Mouse (Mus musculus) adrenal gland (tissue): ENCODE data around the gene Hpd.

ENCODE experiments used
- intact Hi-C: fragments of 180-260 bp; cut with DNase I; formaldehyde crosslinking; loops from one replicate; pipeline ENCODE4 v1.15.1; 2025

Gene Hpd

DNA sequence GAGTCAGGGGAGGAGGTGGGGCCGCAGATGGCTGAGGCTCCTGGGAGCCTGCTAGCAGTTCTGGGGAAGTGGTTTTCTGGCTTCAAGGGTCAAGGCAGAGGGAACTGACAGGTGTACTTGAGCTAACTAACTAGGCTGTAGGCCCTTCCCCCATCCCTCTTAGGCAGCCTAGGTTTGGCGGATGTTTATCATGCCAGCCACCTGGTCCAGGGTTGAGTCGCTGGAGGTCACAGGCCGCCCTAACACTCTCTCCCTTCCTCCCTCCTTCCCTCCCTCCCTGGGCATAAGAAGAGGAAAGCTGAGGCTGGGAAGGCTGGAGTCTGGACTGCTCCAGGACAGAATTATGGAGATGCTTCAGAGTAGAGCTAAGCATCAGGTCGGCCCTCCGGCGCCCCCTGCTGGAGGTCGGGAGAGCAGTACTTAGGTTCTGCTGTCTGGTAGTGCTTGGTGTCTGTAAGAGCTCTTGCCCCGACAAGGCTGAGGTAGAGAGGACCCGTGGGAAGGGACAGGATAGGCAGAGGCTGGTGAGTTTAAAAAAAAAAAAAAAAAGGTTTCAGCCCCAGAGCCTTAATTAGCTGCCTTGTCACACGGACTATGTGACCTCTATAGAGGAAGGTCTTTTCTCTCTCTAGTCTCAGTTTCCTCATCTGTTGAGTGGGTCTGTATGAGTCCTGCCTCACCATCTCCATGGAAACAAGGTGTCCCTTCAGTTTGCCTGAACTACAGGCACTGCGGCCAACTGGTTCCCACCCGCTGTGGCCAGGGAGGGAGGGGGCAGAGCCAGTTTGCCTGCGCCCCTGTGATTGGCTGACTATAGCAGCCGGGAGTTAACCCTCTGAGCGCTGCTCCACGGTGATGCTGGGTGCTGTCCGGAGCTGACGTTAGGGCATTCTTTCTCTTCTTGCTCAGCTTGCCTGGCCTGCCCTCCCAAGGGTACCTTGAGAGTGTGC lies 32.8 kb downstream of the Hpd start:
- intact Hi-C loops = loop anchor here (2.0 kb wide), 1 partner anchor 17 kb away; the partner anchor contains the start of gene Rhof

DNA sequence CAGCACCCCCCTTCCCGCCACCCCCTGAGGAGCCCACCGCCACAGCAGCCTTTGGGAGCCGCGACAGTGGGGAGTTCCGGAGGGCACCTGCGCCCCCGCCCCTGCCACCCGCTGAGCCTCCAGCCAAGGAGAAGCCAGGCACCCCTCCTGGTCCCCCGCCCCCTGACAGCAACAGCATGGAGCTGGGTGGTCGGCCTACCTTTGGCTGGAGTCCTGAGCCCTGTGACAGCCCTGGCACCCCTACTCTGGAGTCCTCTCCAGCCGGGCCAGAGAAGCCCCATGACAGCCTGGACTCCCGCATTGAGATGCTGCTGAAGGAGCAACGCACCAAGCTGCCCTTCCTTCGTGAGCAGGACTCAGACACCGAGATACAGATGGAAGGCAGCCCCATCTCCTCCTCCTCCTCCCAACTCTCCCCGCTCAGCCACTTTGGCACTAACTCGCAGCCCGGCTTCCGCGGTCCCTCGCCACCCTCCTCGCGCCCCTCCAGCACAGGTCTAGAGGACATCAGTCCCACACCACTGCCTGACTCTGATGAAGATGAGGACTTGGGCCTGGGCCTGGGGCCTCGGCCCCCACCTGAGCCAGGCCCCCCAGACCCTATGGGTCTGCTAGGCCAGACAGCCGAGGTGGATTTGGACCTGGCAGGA lies 34.3 kb downstream of the Hpd start:
- intact Hi-C loops = loop anchor here (2.0 kb wide), 1 partner anchor 15 kb away; the partner anchor contains the start of gene Rhof

DNA sequence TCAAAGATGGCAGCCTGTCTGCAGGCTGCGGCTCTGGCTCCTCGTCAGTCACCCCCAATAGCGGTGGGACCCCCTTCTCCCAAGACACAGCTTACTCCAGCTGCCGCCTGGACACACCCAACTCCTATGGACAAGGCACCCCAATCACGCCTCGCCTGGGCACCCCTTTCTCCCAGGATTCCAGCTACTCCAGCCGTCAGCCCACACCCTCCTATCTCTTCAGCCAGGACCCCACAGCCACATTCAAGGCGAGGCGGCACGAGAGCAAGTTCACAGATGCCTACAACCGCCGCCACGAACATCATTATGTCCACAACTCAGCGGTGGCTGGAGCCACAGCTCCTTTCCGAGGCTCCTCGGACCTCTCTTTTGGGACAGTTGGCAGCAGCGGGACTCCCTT lies 35.0 kb downstream of the Hpd start:
- intact Hi-C loops = no loop called here

DNA sequence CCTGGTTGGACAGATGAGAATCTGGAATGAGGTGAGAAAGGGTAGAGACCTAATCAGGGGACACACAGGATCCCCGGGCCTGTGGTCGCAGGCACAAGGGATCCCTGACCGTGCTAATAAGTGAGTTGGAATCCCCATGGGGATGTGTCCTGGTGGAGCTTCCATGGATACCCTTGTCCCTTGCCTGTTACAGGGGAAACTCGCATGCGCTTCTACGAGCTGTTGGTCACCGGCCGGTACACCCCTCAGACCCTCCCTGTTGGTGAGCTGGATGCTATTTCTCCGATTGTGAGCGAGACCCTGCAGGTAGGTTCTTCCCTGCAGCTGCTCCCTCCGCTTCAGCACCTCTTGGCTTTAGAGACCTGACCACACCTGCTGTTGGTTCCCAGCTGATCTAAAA lies 36.2 kb downstream of the Hpd start:
- intact Hi-C loops = no loop called here

DNA sequence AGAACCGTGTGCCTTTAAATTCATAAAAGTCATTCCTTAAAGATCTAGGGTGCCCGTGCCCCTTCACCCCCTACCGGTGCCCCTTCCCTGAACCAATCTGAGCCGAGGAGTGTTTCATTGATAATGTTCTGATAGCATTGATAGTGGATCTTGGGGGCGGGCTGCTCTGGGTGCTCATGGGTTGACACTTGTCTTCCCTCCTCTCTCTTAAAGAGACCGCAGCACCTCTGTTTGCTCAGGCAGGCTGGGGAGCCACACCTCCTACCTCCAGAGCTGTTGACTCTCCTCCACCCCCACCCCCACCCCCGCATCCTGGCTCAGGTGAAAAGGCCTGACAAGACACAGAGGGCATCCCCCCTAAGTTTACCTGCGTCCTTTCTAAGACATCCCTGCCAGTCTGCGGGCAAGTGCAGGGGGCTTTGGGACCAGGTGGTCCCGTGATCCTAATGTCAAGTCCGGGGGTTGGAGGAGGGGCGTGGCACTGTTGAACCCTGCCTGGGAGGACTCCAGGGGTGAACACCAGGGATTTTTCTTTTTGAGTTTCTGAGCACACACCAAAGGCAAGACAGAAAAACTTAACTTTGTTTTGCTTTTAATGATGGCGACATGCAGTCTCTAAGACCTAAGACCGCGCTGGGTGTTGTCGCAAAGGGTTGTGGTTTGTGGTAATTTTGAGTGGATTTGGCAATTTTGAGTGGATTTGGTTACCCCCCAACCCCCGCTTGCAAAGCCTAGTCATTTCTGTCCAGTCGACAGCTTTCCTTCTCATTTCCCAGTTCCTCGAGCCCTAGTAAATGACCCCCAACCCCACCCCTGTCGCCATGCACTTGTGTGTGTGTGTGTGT lies 37.6 kb downstream of the Hpd start:
- intact Hi-C loops = no loop called here

DNA sequence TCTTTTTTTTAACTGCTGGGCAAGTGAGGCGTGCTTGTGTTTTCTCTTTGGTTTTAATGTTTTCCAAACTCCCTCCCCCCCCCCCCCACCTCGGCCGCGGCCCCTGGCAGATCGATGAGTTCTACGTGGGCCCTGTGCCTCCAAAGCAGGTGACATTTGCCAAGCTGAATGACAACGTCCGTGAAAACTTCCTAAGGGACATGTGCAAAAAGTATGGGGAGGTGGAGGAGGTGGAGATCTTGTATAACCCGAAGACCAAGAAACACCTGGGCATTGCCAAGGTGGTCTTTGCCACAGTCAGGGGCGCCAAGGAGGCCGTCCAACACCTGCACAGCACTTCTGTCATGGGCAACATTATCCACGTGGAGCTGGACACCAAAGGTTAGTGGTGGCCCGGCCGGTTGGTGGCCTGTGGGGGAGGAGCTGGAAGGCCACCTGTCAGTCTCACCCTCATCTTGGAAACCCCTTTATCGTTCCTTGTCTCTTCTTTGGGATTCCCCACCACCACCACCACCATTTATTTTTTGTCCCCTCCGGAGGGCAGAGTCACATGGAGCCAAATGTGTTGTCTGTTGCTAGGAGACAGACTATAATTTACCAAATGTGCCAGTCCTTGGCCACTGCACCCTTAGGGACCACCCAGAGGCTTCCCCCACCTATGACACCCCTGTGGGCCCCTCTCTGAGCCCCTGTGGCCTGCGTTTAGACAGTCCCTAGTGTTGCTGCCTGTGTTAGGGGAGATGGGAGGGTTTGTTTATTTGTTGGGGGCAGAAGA lies 38.4 kb downstream of the Hpd start:
- intact Hi-C loops = no loop called here

DNA sequence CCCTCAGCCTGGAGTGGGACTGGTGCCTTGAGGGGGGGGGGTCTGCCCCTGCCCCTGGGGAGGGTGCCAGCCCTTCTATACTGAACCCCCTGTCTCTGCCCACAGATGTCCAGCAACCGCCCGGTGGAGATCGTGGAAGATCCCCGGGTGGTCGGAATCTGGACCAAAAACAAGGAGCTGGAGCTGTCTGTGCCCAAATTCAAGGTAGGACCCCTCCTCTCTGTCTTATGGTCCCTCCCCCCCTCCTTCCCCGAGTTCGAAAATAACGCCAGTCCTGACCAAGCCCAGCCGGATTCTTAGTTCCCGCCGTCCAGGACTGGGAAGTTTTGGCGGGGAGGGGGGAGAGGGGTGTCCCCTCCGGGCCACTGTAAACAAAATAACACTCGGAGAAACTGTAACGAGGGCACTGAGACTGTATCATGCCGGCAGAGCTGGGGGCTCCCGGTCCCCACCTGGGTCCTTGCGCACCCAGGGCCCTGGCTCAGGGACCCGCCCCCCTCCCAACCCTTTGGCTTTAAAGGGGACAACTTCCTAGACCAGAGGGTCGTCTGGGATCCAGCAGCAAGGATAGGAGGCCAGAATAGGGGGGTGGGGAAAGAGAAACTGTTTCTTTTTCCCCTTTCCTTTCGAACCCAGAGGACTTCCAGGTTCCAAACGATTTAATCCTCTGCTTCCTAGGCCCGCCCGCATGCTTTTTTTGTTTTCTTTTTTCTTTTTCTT lies 39.1 kb downstream of the Hpd start:
- intact Hi-C loops = no loop called here

DNA sequence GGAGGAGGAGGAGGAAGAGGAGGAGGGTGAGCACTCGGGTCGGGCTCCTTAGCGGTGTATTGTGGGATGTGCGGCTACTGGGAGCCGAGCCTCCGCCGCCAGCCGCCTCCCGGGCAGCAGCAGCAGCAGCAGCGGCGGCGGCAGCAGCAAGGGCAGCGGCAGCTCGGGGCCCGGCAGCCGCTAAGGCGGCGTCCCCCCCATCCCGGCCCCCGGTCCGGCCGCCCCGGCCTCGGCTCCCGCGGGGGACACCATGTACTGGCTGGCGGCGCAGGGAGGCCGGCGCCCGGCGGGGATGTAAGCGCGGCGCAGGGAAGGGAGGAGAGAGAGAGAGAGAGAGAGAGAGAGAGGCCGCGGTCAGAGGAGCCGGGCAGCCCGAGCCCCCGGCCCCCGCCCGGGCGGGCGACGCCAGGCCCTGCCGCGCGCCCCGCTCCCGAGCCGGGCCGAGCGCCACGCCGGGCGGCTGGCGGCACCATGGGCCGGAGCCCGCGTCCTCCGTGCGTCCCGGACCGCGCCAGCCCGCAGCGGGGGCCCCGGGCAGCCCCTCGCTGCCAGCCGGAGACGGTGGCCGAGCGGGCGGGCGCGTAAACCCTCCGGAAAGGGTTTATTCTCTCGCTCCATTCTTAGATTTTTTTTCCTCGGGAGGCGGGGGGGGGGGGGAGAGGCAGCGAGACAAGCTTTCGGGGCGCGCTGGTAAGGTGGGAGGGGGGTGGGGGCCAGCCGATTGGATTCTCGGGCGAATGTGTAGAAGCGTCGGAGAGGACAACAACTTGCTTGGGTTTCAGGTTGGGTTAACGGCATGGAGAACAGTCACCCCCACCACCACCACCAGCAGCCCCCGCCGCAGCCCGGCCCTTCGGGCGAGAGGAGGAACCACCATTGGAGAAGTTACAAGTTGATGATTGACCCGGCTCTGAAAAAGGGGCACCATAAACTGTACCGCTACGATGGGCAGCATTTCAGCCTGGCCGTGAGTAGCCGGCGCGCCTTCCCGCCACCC lies 40.1 kb downstream of the Hpd start, which contains the start of gene Setd1b:
Gene Setd1b (plus strand): TSS at position 33 of the 997 bp plus-strand sequence.
- intact Hi-C loops = no loop called here

DNA sequence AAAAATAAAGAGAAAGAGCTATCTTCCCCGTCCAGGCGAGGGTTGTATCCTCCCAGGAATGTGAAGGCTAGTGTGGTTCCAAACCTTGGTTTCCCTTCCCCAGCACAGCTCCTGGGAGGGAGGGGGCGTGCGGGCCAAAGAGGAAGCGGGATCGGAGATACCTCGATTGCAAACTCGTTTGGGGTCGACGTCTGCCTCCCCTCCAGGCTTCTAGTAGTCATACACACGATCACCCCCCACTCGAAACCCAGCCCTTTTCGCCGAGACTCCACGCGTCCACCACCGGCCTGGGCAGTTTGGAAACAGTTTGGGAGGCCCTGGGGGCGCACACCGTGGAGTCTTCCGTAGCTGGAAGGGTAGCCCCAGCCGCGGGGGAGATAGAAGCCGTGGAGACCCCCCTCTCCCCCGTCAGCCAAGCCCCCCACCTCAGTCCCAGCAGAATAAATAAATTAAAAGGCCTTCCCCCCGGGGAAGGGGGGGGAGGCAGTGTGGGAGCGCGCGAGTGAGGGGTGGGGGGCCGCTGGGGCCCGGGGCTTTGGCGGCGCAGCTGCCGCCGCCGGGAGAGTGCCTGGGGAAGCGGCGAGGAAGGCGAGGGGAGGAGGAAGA lies 40.9 kb downstream of the Hpd start:
- intact Hi-C loops = no loop called here

DNA sequence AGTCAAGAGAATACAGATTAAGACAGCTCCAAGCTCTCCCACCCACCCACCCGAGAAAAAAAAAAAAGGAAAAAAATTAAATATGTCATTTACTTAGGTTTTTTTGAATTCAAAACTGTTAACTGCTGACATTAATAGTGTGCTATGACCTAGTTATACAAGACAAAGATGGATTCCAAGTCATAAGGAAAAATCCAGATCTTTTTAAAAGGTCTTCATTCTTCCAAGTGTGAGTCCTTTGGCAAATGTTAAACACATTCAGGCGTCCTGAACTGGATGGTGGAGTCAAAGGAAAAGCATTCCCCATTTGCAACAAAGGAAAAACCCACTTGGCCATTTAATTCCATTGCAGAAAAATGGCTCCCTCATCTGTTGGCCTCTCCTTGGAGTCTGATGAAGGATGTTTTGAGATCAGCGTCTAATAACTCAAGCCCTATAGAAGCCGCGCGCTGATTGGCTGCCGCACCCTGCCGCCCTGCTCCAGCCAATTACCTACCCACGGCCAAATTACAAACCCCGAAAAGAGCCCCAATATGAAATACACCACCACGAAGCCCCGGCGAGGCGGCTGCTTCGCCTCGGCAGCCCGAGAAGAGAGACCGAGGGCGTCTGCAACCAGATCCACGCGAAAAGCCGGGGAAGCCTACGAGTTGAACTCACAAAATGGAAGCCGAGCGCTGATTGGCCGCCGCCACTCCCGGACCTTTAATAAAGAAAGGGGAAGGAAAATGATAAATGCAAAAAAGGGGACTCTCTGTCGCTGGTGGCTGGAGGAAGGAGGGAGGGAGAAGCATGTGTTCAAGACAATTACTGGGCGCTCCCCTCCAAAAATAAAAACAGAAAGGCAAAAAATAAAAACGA lies 41.6 kb downstream of the Hpd start:
- intact Hi-C loops = no loop called here

DNA sequence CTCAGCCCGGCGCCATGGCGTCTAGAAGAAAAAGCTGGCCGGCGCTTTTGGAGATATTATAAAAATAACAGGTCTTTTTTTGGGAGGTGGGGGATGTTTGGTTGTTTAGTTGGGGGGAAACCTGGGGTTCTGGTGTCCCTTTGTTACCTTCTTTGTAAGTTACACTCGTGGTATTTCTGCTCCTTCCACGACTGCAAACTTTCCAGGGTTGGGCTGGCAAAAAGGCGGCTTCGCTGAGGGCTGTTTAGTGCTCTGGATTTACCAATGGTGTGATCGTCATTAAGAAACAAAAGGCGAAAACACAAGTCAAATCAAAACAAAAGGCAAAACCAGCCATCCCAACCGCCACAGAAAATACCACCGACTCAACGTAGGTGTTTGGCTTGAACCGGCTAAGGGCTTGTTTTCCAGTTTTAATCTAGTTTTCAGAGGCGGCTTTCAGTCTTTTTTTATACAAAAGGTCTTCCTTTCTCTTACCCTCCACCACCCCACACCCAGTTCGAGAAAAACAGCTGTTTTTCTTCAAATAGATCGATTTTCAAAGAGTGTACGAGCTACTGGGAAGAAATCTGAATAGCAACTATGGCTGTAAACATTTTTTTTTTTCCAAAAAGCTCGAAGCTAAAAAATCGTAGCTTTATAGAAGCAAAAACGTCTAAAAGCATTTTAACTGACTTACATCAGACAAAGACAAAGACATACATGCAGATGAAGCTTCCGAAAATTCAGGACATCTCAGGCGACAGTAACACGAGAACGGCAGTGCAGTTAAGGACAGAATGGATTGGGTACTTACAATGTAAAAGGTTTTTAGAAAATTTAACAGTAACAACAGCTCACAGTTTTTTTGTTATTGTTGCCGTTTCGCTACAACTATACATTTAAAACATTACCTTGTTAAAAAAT lies 42.6 kb downstream of the Hpd start:
- intact Hi-C loops = no loop called here

DNA sequence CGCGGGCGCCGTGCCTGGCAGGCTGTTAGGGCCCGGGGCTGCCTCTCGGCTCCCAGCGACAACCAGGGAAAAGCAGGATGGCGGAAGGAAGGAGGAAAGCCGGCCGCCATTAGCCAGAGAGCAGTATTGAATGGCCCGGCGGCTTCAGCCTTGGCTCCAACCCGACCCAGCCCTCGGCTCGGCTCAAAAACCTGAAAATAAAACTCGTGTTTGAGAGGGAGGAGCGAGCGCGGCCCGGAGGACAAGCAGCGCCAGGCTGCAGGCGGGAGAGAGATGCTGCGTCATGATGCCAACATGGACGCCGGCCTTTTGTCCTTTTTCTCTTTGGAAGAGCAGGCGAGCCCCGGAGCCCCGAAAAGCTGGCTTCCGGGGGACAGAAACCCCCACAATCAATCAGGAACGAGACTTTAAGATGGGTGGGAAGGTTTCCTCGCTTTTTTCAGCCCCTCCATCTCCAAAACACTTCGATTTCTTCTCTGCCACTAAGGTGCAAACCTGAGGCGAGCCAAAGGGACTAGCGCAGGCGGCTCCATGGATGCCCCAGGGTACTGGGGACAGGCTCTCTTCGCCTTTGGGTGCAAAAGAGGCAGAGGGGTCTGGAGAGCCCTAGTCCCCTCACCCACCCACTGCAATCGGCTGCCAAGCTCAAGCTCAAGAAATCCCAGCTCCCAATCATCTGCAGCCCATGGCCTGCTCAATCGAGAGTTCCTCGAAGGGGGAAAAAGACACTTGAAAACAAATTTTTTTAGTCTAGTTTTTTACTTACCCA lies 43.4 kb downstream of the Hpd start:
- intact Hi-C loops = no loop called here

DNA sequence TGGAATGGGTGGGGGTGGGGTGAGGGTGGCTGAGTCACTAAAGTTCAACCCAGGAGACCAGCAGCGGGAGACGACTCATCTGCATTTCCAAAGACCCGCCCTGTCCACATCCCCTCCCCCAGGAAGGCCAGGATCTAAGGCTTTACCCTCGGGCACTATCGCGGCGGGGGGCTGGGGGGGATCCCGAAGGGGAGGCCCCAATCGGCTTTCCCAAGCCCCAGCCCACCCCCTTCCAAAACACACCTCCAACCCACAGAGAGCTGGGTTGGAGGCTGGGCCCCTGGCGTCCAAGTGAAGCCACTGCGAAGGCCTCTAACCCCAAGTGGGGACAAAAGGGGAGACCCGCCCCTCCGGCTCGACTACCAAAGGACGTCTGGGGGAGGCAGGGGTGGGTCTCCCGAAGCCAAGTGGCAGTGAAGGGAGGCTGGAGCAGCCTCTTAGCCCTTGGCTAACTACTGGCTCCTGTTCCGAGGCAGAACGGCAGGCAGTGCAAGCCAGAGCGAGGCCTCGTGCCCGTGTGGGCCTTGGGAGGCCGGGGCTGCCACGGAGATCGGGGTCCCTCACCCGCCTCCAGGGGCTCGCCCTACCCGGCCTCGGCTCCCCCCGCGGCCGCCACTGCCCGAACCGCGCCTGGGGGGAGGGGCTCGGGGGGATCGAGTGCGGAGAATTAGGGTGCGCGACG lies 44.2 kb downstream of the Hpd start:
- intact Hi-C loops = no loop called here

DNA sequence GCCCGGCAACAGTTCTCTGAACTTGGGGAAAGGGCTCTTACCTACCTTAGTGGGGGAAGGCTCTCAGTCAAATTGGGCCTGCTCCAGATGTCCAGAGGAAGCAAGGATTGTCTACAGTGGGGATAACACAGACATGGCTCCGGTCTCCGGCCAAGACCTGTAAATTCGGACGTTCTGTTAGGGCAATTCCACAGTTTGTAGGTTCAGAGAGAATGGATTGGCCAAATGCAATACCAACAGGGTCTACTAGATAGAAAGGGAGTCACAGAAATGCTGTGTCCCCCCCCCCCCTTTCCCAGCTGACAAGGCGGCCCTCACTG lies 44.7 kb downstream of the Hpd start:
- intact Hi-C loops = no loop called here
